Mouse (Mus musculus): ENCODE measurements at regions not wholly inside any gene's neighbourhood (a gene's known extent, or its start where the extent isn't known, plus 50 kb on each side); places are given as distances from the start of the nearest gene placed in this dataset.

DNA sequence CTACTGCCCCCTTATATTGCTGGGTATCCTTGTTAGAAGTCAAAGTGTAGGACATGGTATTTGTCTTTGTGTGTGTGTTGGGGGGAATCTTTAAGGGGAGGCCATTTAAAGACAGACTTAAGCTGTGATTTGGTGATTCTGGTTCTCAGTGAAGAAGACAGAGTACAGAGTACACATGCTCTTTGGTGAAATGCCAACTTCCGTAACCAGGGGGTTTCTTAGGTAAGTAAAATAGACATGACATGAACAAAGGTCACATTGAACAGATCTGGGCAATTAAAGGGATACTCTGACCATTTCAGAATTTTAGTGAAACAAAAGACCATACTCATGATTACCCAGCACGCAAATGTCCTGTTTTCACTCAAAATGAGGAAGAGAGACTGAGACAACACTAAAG lies 67.3 kb upstream of the Adcy2 start:
- TF ChIP-seq CHD2 (IDR thresholded peaks at IDR 0.05; ENCODE audit: low read length) (no peak), KAT2A (IDR thresholded peaks at IDR 0.05; ENCODE audit: insufficient replicate concordance, low read length) (no peak), POLR2A (IDR thresholded peaks at IDR 0.05; ENCODE audit: low read depth, low read length) (no peak), USF1 (IDR thresholded peaks at IDR 0.05; ENCODE audit: low read depth, low read length) (no peak), CTCF (conservative IDR thresholded peaks at IDR 0.05 in 1 of 2, IDR thresholded peaks at IDR 0.05 in 1 of 2; ENCODE audit: low read depth in 2 of 2, low read length in 2 of 2) (no peak), NELFE (IDR thresholded peaks at IDR 0.05; ENCODE audit: low read depth, low read length) (no peak)
